Mouse (Mus musculus): ENCODE data around the gene 1700003F12Rik. TPM values are rescaled to one million over a fixed set of nuclear protein-coding genes. Genes with fewer than 3 reads are reported as not detected.

The 1700003F12Rik gene
- total RNA-seq, 2 experiments from 2014 or later = not detected

DNA sequence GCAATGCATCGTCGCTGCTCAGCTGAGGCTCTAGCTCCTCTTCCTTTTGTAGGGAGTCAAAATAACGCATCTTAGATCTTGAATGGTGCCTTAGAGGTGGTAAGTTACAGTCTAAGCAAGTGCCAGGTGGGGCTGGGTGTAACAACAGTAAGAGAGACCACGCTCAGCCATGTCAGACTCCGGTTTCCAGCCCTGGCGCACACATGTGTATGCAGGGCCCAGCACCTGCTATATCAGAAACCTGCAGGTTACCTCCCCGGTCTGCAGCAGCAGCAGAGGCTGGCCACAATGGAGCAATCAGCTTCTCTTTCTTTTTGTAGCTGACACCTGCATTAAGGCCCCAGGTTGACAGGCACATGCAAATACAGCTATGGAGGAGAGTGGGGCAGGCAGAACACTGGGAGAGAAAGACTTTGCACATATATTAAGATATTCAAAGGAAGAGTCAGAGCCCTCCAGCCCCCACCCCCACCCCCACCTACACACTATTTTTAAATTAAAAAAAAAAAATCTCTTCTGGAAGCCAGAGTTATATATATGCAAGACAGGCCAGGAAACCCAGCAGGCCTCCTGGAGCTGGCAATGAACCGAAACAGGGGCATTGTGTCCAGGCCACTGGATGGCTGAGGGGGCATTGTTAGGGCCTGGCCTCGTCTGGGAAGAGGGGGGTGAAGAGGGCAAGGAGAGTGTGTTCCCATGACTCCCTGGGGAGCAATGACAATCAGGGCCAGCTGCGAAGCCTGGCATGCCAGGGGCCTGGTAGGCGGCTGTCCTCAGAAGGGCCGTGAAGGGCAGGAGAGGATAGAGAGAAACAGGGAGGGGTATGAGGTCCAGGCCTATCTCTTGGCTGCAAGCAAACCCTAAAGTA lies 30.2 kb downstream of the 1700003F12Rik start:
- no peak for DNase-seq

DNA sequence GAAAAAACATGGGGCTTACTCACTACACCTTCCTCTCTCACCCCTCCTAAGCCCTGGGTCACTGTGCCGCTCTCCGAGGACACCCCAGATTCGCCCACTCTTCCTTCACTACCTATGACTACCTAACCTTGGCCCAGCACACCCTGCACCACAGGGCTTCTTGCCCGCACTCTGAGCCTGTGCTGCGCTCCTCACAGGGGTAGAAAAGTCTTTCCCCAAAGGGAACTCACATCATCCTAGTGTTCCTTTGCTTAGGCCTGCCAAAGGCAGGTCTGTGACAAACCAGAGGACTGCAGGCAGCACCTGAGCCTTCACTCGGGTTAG lies 30.8 kb downstream of the 1700003F12Rik start:
- no peak for DNase-seq

DNA sequence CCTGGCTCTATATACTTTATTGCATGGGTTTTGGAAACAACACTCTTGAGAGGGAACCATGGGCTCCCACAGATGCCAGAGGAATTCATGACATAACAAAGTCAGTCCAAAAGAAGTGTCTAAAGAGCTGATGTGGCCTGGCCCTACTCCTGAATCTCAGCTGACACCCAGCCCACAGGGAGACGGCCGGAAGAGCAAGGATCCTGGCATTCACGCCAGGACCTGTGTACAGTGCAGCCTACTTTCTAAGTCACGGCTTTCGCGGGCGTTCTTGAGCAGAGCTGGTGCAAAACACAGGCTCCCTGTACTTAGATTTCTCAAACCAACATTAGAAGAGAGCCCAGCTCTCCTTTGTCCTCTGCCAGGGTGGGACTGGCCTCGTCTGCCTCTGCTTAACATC lies 33.7 kb downstream of the 1700003F12Rik start:
- peak; percentile 54 to 67 for DNase-seq

DNA sequence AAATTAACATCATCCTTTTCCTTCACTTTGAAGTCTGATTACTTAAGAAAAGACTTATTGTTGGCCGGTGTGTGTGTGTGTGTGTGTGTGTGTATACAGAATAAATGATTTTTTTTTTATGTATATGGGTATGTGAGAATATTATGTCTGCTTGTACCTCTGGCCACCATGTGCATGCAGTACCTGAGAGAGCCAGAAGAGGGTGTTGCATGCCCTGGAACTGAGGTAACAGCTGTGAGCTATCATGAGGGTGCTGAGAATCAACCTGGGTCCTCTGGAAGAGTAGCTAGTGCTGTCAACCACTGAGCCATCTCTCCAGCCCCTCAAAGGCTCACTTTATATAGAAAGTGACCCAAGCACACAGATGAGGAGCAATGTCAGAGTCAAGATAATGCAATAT lies 34.5 kb downstream of the 1700003F12Rik start:
- no peak for DNase-seq

DNA sequence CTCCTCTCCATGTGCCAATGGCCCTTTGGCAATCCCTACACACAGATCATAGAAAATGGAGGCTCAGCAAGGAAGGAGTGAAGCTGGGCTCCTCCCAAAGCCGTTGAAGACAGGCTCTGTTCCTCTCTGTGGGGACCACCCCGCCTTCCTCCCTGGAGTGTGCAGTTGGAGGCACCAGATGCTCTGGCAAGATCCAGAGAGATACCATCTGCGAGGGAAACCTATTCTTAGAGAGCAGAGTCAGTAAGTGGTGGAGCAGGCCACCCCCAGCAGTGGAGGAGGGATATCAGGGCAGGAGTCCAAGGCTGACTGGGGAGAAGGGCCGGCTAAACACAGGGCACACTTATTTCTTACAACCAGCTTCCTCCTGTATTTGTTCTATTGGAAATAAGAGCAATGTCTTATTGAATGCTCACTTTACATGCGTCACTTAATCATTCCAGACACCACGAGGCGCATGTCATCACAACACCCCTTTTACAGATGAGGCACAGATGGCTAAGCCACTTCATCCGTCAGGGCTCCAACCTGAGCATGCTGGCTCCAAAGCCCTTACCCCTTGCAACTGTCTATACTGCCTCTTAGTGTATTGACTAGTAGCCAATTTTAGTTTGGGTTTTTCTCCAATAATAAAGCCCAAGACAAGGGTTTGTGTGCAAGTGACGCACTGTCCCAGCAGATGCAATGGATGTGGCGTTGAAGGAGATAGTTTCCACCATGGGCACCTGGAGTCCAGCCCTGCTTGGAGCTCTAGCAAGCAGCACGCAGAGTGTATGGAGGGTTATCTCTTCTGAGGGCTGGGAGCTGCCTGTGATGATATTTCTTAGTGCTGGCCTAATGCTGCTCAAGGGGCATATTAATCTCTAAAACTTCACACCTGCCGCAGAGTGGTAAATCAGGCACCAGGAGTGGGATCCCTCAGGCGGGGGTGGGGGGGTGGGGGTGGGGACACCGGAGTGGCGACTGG lies 37.3 kb downstream of the 1700003F12Rik start:
- no peak for DNase-seq

DNA sequence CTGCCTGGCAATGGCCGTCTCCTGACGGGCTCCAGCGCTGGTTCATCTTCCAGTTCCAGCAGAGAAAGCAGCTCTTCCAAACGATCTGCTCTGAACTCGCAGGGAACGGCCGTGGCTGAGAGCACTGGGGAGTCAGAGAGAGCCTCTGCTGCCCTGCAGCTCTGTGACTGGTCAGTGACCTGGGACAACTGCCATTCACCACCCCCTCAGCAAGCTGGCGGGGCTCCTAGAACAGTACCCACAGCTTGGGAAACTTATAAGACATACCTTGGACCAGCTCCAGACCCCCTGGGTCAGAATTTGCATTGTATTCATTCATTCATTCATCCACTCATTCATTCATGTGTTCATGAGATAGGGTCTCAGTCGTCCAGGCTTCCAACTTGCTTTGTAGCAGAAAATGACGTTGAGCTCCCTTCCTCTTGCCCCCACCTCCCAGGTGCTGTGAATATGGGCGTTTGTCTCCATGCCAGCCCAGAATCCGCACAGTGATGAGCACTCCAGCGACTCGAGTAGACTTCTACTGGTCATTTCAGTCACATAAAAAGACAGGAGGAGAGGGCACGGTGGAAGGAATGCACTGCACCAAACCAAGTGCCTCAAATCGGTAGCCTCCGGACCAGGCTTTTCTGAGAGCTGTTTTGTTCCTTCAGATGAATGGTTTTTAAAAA lies 38.2 kb downstream of the 1700003F12Rik start:
- DNase-seq = no peak

DNA sequence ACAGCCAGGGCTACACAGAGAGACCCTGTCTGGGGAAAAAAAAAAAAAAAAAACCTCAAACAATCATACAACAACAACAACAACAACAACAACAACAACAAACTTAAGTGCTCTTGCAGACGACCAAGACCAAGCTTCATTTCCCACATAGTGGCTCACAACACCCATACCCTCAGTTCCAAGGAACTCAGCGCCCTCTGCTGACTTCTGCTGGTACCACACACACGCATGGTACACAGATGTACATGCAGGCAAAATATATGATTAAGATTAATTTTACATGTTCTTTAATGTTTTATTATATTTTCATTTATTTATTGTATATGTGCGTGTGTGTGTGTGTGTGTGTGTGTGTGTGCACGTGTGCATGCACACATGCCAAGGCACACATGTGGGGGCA lies 39.5 kb downstream of the 1700003F12Rik start:
- peak in 1 of 2 experiments; percentile 37 for DNase-seq

DNA sequence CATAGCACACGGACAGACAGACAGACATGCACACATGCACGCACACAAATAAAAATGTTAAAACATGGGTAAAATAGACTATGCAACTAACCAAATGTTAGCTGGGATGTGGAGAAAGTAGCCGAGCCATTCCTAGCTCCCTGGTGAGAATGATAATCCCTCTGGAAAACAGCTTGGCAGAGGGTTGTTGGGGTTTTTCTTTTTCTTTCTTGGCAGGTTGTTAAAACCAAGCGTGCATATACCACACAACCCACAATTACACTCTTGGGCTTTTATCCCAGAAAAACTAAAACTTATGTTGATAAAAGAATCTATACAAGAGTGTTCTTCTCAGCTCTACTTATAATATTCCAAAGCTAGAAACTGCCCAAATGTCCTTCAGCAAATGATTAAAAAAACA lies 42.2 kb downstream of the 1700003F12Rik start:
- DNase-seq = no peak

DNA sequence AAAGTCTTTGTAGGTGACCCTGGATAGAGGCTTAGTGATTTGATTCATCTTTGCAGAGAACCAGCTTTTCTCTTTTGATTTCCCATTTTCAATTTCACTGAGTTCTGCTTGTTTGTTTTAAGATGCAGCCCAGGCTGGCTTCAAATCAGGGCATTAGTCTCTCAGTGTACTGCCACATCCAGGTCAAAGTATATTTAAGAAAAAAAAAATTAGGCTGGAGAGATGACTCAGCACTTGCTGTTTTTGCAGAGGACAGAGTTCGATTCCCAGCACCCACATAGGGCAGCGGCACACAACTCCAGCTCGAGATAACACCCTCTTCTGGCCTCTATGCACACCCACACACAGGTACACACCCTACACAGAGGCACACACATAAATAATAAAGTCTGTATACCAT lies 44.4 kb downstream of the 1700003F12Rik start:
- no peak for DNase-seq

DNA sequence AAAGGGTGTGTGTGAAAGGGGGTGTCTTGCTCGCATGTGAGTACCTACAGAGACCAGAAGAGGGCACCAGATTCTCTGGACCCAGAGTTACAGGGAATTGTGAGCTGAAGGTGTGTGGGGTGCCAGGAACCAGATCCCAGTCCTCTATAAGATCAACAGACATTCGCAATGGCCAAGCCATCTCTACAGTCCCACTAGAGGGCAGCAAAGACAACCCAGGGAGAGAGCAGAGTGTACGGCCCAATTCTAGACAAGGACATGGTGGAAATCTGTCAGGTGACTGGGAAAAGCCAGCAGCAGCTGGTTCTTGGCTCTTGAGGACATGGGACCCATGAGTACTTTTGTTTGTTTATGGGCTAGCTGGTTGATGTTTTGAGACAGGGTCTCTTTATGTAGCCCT lies 46.1 kb downstream of the 1700003F12Rik start:
- peak; percentile 55 to 65 for DNase-seq

DNA sequence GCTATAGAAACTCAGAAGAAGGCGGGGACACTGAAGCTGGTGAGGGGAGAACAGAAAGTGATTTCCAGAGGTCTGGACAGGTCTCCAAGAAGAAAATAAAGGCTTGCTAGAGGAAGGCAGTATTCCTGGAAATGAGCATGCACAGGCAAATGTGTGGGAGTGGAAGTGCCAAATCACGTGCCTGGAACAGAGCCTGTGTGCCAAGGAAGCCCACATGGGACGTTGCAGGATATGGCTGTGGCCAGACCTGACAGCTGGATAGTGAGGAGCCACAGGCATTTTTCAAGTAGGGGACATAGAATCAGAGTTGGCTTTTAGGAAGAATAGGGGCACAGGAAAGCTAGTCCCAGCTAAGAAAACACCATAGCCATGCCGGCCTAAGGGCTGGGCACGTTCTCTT lies 48.9 kb downstream of the 1700003F12Rik start:
- peak; percentile 26 to 51 for DNase-seq

DNA sequence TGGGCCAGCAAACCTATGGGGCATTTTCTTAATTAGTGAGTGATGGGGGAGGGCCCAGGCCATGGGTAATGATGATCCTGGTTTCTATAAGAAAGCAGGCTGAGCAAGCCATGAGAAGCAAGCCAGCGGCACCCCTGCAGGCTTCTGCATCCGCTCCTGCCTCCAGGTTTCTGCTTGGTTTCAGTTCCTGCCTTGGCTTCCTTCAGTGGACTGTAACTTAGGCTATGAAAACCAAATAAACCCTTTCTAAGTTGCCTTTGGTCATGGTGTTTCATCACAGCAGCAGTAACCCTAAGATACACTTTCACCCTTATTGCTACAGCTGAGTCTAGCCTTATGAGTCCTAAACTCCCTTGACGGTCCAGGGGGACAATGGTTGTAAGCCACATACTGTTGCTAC lies 50.5 kb downstream of the 1700003F12Rik start:
- DNase-seq = no peak

Other genes starting within 250 kb of the 1700003F12Rik start
- gene Bpifb9b, start 239.9 kb upstream of the 1700003F12Rik start, total RNA-seq (2021) = not detected
- gene Cdk5rap1, start 174.1 kb upstream of the 1700003F12Rik start, total RNA-seq (2021) = 10 to 100 TPM; 17.3 to 22.8 TPM
- 10 to 100 TPM; 78.7 to 79.5 TPM for gene Snta1, start 139.0 kb upstream of the 1700003F12Rik start, total RNA-seq (2021)
- gene Cbfa2t2, start 110.6 kb upstream of the 1700003F12Rik start, total RNA-seq (2021) = 10 to 100 TPM; 12.8 to 15.9 TPM
- gene Actl10, start 4.7 kb downstream of the 1700003F12Rik start, total RNA-seq (2021) = not detected
- under 1 TPM in 1 of 2 experiments, not detected in 1; 0.27 TPM for gene Necab3, start 11.8 kb downstream of the 1700003F12Rik start, total RNA-seq (2021)
- under 1 TPM; 0.57 to 0.77 TPM for gene E2f1, start 22.8 kb downstream of the 1700003F12Rik start, total RNA-seq (2021)
- gene Pxmp4, start 56.6 kb downstream of the 1700003F12Rik start, total RNA-seq (2021) = 10 to 100 TPM; 22.6 to 25.6 TPM
- 1 to 10 TPM; 2.6 to 2.8 TPM for gene Zfp341, start 66.2 kb downstream of the 1700003F12Rik start, total RNA-seq (2021)
- gene 4930519P11Rik, start 66.4 kb downstream of the 1700003F12Rik start, total RNA-seq (2021) = under 1 TPM in 1 of 2 experiments, not detected in 1; 0.60 TPM
- 100 to 1,000 TPM; 114 to 121 TPM for gene Chmp4b, start 104.6 kb downstream of the 1700003F12Rik start, total RNA-seq (2021)
- not detected for gene Gm14214, start 222.9 kb downstream of the 1700003F12Rik start, total RNA-seq (2021)
- gene Raly, start 244.0 kb downstream of the 1700003F12Rik start, total RNA-seq (2021) = 10 to 100 TPM; 92.5 to 93.4 TPM
- not detected for gene a, start 244.3 kb downstream of the 1700003F12Rik start, total RNA-seq (2021)